Mouse (Mus musculus) urinary bladder, postnatal 10 days (tissue): Measurements from ENCODE around the gene 4930595D18Rik.

Experiments
- DNase-seq: peaks from one replicate; pipeline ENCODE4 v3.0.0; 2022; ENCODE audit warnings: low spot score

4930595D18Rik gene

GRCm38 (mm10) chr12:111165831-111166591 lies 18.3 kb downstream of the 4930595D18Rik start, which contains the start of gene Traf3:
Traf3 (plus strand) TSS chr12:111166370.
- no peak for DNase-seq

GRCm38 (mm10) chr12:111165146-111165812 lies 19.0 kb downstream of the 4930595D18Rik start:
- DNase-seq = no peak

GRCm38 (mm10) chr12:111164310-111164751 lies 20.0 kb downstream of the 4930595D18Rik start:
- peak; percentile 66 for DNase-seq

- no peak for DNase-seq
Observed at GRCm38 (mm10) chr12:111162312-111163061, 21.8 kb downstream of the 4930595D18Rik start.

GRCm38 (mm10) chr12:111161943-111162311 lies 22.4 kb downstream of the 4930595D18Rik start:
- no peak for DNase-seq

- DNase-seq = no peak
Observed at GRCm38 (mm10) chr12:111160871-111161270, 23.4 kb downstream of the 4930595D18Rik start.

- no peak for DNase-seq
Observed at GRCm38 (mm10) chr12:111159659-111160428, 24.4 kb downstream of the 4930595D18Rik start.

- no peak for DNase-seq
Observed at GRCm38 (mm10) chr12:111155756-111156155, 28.5 kb downstream of the 4930595D18Rik start.

GRCm38 (mm10) chr12:111154641-111155040 lies 29.6 kb downstream of the 4930595D18Rik start:
- DNase-seq = no peak

- no peak for DNase-seq
Observed at GRCm38 (mm10) chr12:111153946-111154345, 30.3 kb downstream of the 4930595D18Rik start.

GRCm38 (mm10) chr12:111152981-111153710 lies 31.1 kb downstream of the 4930595D18Rik start:
- DNase-seq = no peak

GRCm38 (mm10) chr12:111152579-111152978 lies 31.7 kb downstream of the 4930595D18Rik start:
- no peak for DNase-seq

GRCm38 (mm10) chr12:111151422-111152156 lies 32.7 kb downstream of the 4930595D18Rik start:
- no peak for DNase-seq

GRCm38 (mm10) chr12:111150236-111150596 lies 34.1 kb downstream of the 4930595D18Rik start:
- no peak for DNase-seq

- DNase-seq = no peak
Observed at GRCm38 (mm10) chr12:111149495-111150235, 34.6 kb downstream of the 4930595D18Rik start.

- no peak for DNase-seq
Observed at GRCm38 (mm10) chr12:111145269-111145668, 39.0 kb downstream of the 4930595D18Rik start.

GRCm38 (mm10) chr12:111144598-111144997 lies 39.7 kb downstream of the 4930595D18Rik start:
- no peak for DNase-seq

GRCm38 (mm10) chr12:111143509-111144063 lies 40.7 kb downstream of the 4930595D18Rik start:
- no peak for DNase-seq

- no peak for DNase-seq
Observed at GRCm38 (mm10) chr12:111143005-111143508, 41.2 kb downstream of the 4930595D18Rik start.
